Mouse (Mus musculus) limb, embryonic 11.5 days (tissue): ENCODE measurements around the gene Syvn1. TPM values are rescaled to one million over a fixed set of nuclear protein-coding genes. Genes with fewer than 3 reads are reported as not detected.

Source experiments
- ATAC-seq: fragments of 200-750 bp; cut with Nextera tagmentation; 2 replicates; pipeline ENCODE4 v1.8.0; 2017; ENCODE audit warnings: low read depth; ENCODE audit not compliant: insufficient number of reproducible peaks, low FRiP score, low TSS enrichment
- DNase-seq: peaks from one replicate; pipeline ENCODE4 v3.0.0-alpha.2; 2015; ENCODE audit warnings: low spot score
- H3K27ac ChIP-seq: fragments of 300-500 bp; sonication (generic); replicated peaks from 2 replicates; pipeline ENCODE4 v1.5.1; 2014; ENCODE audit warnings: low read depth, mild to moderate bottlenecking, low read length
- H3K27me3 ChIP-seq: fragments of 300-500 bp; sonication (generic); 2 replicates; pipeline ENCODE4 v1.6.1; 2014; ENCODE audit warnings: mild to moderate bottlenecking, low read length, mixed read lengths; ENCODE audit not compliant: control insufficient read depth, insufficient read depth
- H3K36me3 ChIP-seq: fragments of 300-500 bp; sonication (generic); 2 replicates; pipeline ENCODE4 v1.6.1; 2014; ENCODE audit warnings: mild to moderate bottlenecking, low read length, moderate library complexity, mixed read lengths; ENCODE audit not compliant: control insufficient read depth, insufficient read depth
- H3K4me1 ChIP-seq: fragments of 300-500 bp; sonication (generic); 2 replicates; pipeline ENCODE4 v1.6.1; 2014; ENCODE audit warnings: low read length, mixed read lengths; ENCODE audit not compliant: control insufficient read depth, insufficient read depth
- H3K4me2 ChIP-seq: fragments of 300-500 bp; sonication (generic); 2 replicates; pipeline ENCODE4 v1.6.1; 2014; ENCODE audit warnings: low read depth, mild to moderate bottlenecking, moderate library complexity; ENCODE audit not compliant: severe bottlenecking
- H3K4me3 ChIP-seq: fragments of 300-500 bp; sonication (generic); 2 replicates; pipeline ENCODE4 v1.5.1; 2014; ENCODE audit warnings: low read depth, low read length
- H3K9ac ChIP-seq: fragments of 300-500 bp; sonication (generic); 2 replicates; pipeline ENCODE4 v1.6.1; 2014; ENCODE audit warnings: mild to moderate bottlenecking, low read length
- H3K9me3 ChIP-seq: fragments of 300-500 bp; sonication (generic); 2 replicates; pipeline ENCODE4 v1.6.1; 2016; ENCODE audit warnings: low read length; ENCODE audit not compliant: control insufficient read depth
- WGBS: fragments of 180-500 bp; shearing (Covaris S2); extraction: QIAGEN DNeasy Blood & Tissue Kit; methylation state at CpG from one replicate; pipeline ENCODE4 v1.1.7; 2014; 5-methylcytosine and 5-hydroxymethylcytosine counted together
- microRNA-seq: library from miRNA; unstranded; fragments of <30 nt; microRNA quantifications from one replicate; pipeline ENCODE4, GENCODE M21; 2016
- polyA plus RNA-seq: library from polyadenylated mRNA; unstranded; fragments of >200 nt; fragmentation: Nextera tagmentation; extraction: Ambion mirVana; gene quantifications from 2 replicates; pipeline ENCODE4 v1.2.1, GENCODE M21; 2014

The Syvn1 gene
- polyA plus RNA-seq, 1 experiment from 2014 or later = 30.3 TPM

DNA sequence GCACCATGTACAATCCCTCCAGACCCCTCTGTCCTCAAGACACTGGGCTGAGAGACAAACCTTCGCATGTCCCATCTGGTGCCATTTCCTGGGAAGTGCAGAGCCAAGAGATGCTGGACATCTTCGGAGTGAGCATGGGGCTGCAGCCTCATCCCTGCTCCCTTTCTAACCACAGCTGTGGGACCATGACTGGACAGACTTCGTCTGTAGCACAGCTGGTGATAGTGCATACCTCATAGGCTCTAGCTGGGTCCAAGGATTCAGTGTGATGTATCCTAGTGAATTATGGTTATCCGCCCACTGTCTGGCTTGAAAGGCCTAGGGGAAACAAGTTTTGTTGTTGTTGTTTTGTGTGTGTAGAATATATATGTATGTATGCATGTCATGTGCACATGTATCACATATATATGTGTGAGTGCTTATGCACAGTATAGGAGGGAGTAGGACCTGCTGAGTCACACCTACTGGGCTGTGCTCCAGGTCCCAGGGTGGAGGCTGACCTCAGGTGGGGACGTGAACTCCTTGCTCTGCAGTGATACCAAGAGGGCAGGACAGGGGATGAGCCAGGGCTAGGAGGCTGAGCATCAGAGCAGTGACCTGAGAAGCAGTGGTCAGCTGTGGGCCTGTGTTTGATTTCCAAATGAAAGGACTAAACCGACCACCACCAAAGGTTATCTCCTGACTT, 55.9 kb downstream of the Syvn1 start:
- Histone ChIP-seq H3K36me3 (peaks cover 3% of the 10 kb centered on the region), H3K27me3 (no peaks in the 10 kb centered on the region), H3K27ac (no peak overlapping the region), H3K4me1 (no peaks in the 10 kb centered on the region), H3K9me3 (no peaks in the 10 kb centered on the region), H3K9ac (no peak overlapping the region), H3K4me2 (no peak overlapping the region), H3K4me3 (no peak overlapping the region)
- DNase-seq (no peak), ATAC-seq (no peak)
- 78% methylated on average over 6 of the region's 6 CpGs for WGBS

Small RNAs within 50 kb of the gene (microRNA-seq; reads per million reads assigned to microRNA genes)
- gene Mir6988 = 0.92 reads per million

Other genes starting within 250 kb of the Syvn1 start
- gene Frmd8, start 171.3 kb upstream of the Syvn1 start, polyA plus RNA-seq = 21.2 and 24.4 TPM in 2 replicates
- gene Slc25a45, start 168.8 kb upstream of the Syvn1 start, polyA plus RNA-seq = 1.5 TPM in 2 replicates
- 4.7 and 5.1 TPM in 2 replicates for gene Tigd3, start 152.4 kb upstream of the Syvn1 start, polyA plus RNA-seq
- 209 and 218 TPM in 2 replicates for gene Dpf2, start 133.6 kb upstream of the Syvn1 start, polyA plus RNA-seq
- gene Cdc42ep2, start 121.8 kb upstream of the Syvn1 start, polyA plus RNA-seq = 1.5 and 2.2 TPM in 2 replicates
- 109 and 111 TPM in 2 replicates for gene Pola2, start 82.4 kb upstream of the Syvn1 start, polyA plus RNA-seq
- not detected in 2 replicates for gene Slc22a20, start 60.4 kb upstream of the Syvn1 start, polyA plus RNA-seq
- 3.6 and 4.5 TPM in 2 replicates for gene Capn1, start 30.7 kb upstream of the Syvn1 start, polyA plus RNA-seq
- 95.3 and 98.6 TPM in 2 replicates for gene Mrpl49, start 11.2 kb downstream of the Syvn1 start, polyA plus RNA-seq
- 894 and 914 TPM in 2 replicates for gene Fau, start 11.3 kb downstream of the Syvn1 start, polyA plus RNA-seq
- gene Znhit2, start 14.6 kb downstream of the Syvn1 start, polyA plus RNA-seq = 37.8 and 40.3 TPM in 2 replicates
- 21.6 and 25.2 TPM in 2 replicates for gene Tm7sf2, start 21.8 kb downstream of the Syvn1 start, polyA plus RNA-seq
- gene Vps51, start 30.7 kb downstream of the Syvn1 start, polyA plus RNA-seq = 50.7 and 52.1 TPM in 2 replicates
- not detected in 2 replicates for gene Tmem262, start 33.5 kb downstream of the Syvn1 start, polyA plus RNA-seq
- 2.1 and 2.9 TPM in 2 replicates for gene Gm28374, start 35.7 kb downstream of the Syvn1 start, polyA plus RNA-seq
- gene Zfpl1, start 38.4 kb downstream of the Syvn1 start, polyA plus RNA-seq = 73.5 and 82.1 TPM in 2 replicates
- 60.5 and 63.8 TPM in 2 replicates for gene Cdca5, start 38.4 kb downstream of the Syvn1 start, polyA plus RNA-seq
- 0.70 TPM in 1 of 2 replicates, not detected in the other for gene AC131692.1, start 47.8 kb downstream of the Syvn1 start, polyA plus RNA-seq
- gene Naaladl1, start 59.2 kb downstream of the Syvn1 start, polyA plus RNA-seq = 0.47 and 0.87 TPM in 2 replicates
- gene Sac3d1, start 72.1 kb downstream of the Syvn1 start, polyA plus RNA-seq = 65.4 and 65.8 TPM in 2 replicates
- 27.1 and 27.7 TPM in 2 replicates for gene Snx15, start 81.7 kb downstream of the Syvn1 start, polyA plus RNA-seq
- gene Batf2, start 94.4 kb downstream of the Syvn1 start, polyA plus RNA-seq = not detected in 2 replicates
- 66.8 and 68.0 TPM in 2 replicates for gene Arl2, start 95.0 kb downstream of the Syvn1 start, polyA plus RNA-seq
- not detected in 2 replicates for gene Majin, start 137.8 kb downstream of the Syvn1 start, polyA plus RNA-seq
- gene Gpha2, start 179.8 kb downstream of the Syvn1 start, polyA plus RNA-seq = 2.0 and 2.4 TPM in 2 replicates
- gene Ppp2r5b, start 189.3 kb downstream of the Syvn1 start, polyA plus RNA-seq = 18.6 and 19.2 TPM in 2 replicates
- 8.9 and 10.5 TPM in 2 replicates for gene Atg2a, start 195.1 kb downstream of the Syvn1 start, polyA plus RNA-seq
- 56.1 and 59.3 TPM in 2 replicates for gene Ehd1, start 230.1 kb downstream of the Syvn1 start, polyA plus RNA-seq